Mouse (Mus musculus): Measurements from ENCODE around the gene Inhbe.
"Not testable (repeated sequence)": the region's sequence is repeated elsewhere in the genome, so short reads cannot be mapped to it uniquely, and the experiment has no call there.

Inhbe gene

DNA sequence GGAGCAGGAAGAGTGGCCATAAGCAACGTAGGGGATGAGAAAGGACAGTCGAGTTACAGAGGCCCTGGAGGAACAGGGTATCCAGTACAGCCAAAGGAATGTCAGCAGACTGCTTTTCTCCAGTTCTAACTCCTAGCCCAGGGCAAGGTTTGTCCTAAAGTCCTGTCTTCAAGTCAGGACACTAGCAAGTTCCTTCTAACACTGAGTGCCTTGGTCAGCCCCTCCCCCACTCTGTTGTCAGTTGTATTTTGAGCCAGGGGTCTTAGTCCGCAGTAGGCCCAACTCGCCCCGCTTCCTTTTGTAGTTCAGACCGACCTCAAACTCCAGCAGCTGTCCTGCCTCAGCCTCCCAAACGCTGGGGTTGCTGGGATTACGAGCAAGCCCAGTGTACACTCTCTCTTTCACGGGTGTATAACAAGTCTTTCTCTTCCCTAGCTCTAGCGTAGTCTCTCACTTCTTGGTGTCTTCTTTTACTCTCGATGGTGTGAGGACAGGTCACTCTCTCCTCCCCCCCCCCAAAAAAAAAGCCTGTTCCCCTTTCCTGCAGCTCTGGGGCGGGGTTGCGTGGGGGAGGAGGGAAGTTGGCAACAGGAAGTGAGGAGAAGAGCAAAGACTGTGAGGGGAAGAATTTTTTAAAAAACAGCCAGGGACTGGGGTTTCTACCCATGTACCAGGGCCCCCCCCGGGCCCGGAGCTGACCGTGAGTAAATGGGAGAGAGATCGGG is 30.9 kb downstream of the Inhbe start:
- DNase-seq (ENCODE audit: low read depth, low spot score), result no peak

DNA sequence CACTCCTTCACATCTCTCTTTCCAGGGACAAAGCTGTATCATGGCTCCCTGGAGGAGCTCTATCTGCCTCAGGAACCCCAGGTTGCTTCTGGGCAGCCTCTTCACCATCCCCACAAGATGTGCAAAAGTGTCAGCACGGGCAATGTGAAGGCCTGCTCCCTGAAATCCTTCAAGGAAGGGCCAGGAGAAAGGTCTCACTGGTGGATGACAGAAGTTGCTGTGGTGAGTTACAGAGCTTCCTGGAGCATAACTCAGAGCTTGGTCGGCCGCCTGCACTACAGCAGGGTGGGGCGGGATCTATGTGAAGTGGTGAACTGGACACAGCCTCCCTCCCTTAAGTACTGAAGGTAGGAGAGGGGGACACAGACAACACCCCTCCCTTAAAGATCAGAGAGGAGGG is 31.5 kb downstream of the Inhbe start:
- DNase-seq (ENCODE audit: low read depth, low spot score), result no peak

DNA sequence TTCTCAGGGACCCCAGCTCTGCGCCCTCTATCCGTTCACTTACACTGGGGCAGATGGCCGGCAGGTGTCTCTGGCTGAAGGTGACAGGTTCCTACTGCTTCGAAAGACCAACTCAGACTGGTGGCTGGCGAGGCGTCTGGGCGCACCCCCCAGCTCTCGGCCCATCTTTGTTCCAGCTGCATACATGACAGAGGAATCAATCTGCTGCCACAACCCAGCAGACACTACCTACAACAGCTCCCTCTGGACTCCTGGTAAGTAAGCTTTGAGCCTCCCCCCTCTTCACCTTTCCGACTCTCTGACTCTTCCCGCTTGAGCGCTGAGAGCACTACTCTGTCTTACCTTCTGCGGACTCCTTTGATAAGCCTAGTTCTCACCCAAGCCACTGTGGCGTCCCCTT is 32.0 kb downstream of the Inhbe start:
- no peak for DNase-seq (ENCODE audit: low read depth, low spot score)

GRCm38 (mm10) chr10:127321621-127322020 is 32.6 kb downstream of the Inhbe start, which contains the start of gene Arhgap9:
Gene Arhgap9, plus strand, starts transcription at chr10:127321964.
- no peak for DNase-seq (ENCODE audit: low read depth, low spot score)

DNA sequence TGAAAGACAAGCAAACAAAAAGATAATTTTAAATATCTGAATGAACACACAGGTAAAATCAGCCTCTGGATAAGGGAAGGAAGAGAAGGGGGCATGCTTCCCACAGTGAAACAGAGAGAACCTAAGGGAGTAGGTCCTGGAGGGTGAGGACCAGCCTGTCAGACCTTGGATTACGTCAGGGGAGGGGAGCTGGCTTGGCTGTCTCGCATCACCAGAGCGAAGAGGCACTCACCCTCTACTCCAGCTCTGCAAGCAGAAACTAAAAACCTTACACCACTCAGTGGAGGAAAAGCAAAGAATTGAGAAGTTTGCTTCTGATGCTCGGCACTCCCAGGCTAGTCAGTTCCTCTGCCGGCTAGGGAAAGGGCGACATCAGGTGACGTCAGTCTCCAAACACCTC is 34.2 kb downstream of the Inhbe start:
- no peak for DNase-seq (ENCODE audit: low read depth, low spot score)

GRCm38 (mm10) chr10:127318009-127318408 is 36.2 kb downstream of the Inhbe start:
- DNase-seq (ENCODE audit: low read depth, low spot score), result no peak

- DNase-seq (ENCODE audit: low read depth, low spot score), result no peak
These were observed 36.9 kb downstream of the Inhbe start for GRCm38 (mm10) chr10:127317277-127317676.

GRCm38 (mm10) chr10:127314950-127315349 is 39.3 kb downstream of the Inhbe start:
- not testable (repeated sequence) for DNase-seq (ENCODE audit: low read depth, low spot score)

GRCm38 (mm10) chr10:127313516-127313915 is 40.7 kb downstream of the Inhbe start:
- not testable (repeated sequence) for DNase-seq (ENCODE audit: low read depth, low spot score)

GRCm38 (mm10) chr10:127312858-127313257 is 41.4 kb downstream of the Inhbe start:
- no peak for DNase-seq (ENCODE audit: low read depth, low spot score)

DNA sequence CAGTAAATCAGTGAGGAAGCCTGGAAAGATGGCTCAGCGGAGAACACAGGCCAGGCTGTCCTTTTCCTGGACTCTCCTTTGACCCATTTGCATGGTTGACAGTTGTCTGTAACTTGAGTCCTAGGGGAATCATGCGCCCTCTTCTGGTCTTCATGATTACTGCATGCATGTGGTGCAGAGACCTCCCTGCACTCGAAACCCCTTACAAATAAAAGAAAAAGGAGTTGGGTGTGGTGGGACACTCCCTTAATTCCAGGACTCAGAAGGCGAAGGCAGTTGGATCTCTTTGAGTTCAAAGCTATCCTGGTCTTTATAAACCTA is 41.9 kb downstream of the Inhbe start:
- peak; percentile 94 for DNase-seq (ENCODE audit: low read depth, low spot score)

DNA sequence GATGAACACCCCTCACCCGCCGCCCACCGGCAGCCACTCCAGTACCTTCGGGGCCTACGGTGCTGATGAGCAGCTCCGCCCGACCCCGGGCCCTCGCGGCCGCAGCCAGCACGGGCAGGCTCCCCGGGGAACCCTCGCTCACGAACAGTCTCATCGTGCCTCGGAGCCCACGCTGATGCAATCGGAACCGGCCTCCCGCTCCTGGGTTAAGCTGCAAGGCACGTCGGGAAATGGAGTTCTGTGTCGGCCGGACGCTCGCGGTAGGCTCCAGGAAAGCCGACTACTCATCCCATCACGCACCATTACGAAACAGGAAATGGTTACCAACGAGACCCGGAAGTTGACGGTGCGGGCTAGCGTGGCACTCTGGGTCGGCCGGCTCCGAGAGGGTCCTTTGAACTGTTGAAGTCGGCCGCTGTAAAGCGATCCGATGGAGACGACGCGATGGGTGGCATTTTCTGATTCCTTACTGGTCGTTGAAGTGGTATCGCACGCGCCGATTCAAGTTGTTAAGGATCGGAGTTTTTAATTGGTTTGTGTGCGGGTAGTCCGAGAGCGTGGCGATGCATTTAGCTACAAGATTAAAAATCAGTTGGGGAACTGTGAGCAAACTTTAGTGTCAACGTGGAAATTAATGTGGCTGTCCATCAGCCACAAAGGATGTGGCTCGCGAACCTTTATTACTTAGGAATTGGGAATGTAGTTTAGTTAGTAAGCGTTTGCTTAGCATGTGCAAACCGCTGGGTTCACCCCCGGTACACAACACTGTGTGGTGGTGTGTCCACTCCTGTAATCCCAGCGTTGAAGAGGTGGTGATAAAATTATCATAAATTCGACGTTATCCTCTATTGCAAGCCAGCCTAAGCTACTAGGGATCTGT is 42.5 kb downstream of the Inhbe start, which contains the start of gene Mars:
Gene Mars (minus strand): TSS at position 311 of the 880 bp plus-strand sequence.
- DNase-seq (ENCODE audit: low read depth, low spot score), result peak; percentile 98

- DNase-seq (ENCODE audit: low read depth, low spot score), result peak; percentile 90
These were observed 43.4 kb downstream of the Inhbe start for GRCm38 (mm10) chr10:127310523-127311475.

DNA sequence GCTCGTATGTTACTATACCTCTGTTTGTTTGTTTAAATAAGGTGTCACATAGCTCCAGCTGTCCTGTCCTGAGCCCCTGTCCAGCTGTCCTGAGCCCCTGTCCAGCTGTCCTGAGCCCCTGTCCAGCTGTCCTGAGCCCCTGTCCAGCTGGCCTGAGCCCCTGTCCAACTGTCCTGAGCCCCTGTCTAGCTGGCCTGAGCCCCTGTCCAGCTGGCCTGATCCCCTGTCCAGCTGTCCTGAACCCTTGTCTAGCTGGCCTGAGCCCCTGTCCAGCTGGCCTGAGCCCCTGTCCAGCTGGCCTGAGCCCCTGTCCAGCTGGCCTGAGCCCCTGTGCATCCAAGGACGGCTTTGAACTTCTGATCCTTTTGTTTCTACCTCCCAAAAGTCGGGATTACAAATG is 45.0 kb downstream of the Inhbe start:
- DNase-seq (ENCODE audit: low read depth, low spot score), result not testable (repeated sequence)

DNA sequence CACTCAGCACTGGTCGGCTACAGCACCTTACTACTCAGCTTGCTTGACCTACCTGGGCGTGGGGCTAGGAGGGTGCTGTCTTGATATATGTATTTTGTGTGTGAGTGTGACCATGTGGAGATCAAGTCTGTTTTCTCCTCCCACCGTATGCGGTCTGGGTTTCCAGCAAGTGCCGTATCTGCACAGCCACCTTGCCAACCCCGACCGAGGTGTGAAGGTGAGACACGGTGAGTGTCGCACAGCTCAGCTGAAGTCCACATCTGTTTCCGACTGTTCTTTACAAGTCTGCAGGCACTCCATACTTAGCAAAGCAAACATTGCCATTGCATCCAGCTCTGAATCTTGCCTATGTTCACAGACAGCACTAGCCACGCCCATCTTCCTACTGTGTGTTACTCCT is 51.1 kb downstream of the Inhbe start:
- no peak for DNase-seq (ENCODE audit: low read depth, low spot score)

DNA sequence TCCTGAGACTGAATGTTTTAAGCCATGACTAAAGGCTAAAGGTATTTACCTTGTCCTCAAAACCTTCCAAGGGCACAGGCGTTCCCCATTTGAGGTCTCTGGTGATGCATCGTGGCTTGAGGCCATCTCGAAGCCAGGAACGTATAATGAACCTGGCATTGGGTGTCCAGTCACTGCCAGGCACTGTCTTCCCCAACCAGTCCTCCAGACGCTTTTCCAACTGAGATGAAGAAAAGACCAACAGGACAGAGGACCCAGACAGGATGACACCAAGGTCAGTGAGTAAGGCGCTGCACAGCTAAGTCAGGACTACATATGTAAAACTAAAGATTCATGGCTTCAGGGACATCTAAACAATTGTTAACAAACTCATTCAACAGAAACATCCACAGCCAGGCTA is 53.9 kb downstream of the Inhbe start:
- no peak for DNase-seq (ENCODE audit: low read depth, low spot score)
